Mouse (Mus musculus) right cerebral cortex, adult 18-20 months (tissue): ENCODE measurements at regions not wholly inside any gene's neighbourhood (a gene's known extent, or its start where the extent isn't known, plus 50 kb on each side); places are given as distances from the start of the nearest gene placed in this dataset.
"Not testable (repeated sequence)": the region's sequence is repeated elsewhere in the genome, so short reads cannot be mapped to it uniquely, and the experiment has no call there.

ENCODE experiments used
- DNase-seq: peaks from one replicate; pipeline ENCODE4 v3.0.0; 2022; ENCODE audit warnings: mixed read lengths

GRCm38 (mm10) chr8:100206557-100207349 is 790.5 kb upstream of the Cdh8 start:
- DNase-seq: no peak

GRCm38 (mm10) chr8:100193228-100193627 is 777.0 kb upstream of the Cdh8 start:
- DNase-seq: no peak

GRCm38 (mm10) chr8:100190698-100191097 is 774.4 kb upstream of the Cdh8 start:
- DNase-seq: no peak

- no peak for DNase-seq
Observed at GRCm38 (mm10) chr8:100187976-100188375, 771.7 kb upstream of the Cdh8 start.

- DNase-seq: no peak
Observed at GRCm38 (mm10) chr8:100176502-100176901, 760.2 kb upstream of the Cdh8 start.

GRCm38 (mm10) chr8:100145411-100145810 is 729.1 kb upstream of the Cdh8 start:
- no peak for DNase-seq

- no peak for DNase-seq
Observed at GRCm38 (mm10) chr8:100144124-100144680, 727.9 kb upstream of the Cdh8 start.

GRCm38 (mm10) chr8:100104412-100105365 is 688.4 kb upstream of the Cdh8 start:
- DNase-seq: no peak

GRCm38 (mm10) chr8:100101957-100102356 is 685.7 kb upstream of the Cdh8 start:
- DNase-seq: no peak

GRCm38 (mm10) chr8:100072059-100072729 is 655.9 kb upstream of the Cdh8 start:
- no peak for DNase-seq

GRCm38 (mm10) chr8:100069761-100070160 is 653.5 kb upstream of the Cdh8 start:
- no peak for DNase-seq

GRCm38 (mm10) chr8:100038931-100039330 is 622.7 kb upstream of the Cdh8 start:
- peak; percentile 56 for DNase-seq

- no peak for DNase-seq
Observed at GRCm38 (mm10) chr8:100034474-100034873, 618.2 kb upstream of the Cdh8 start.

- DNase-seq: not testable (repeated sequence)
Observed at GRCm38 (mm10) chr8:100030358-100030757, 614.1 kb upstream of the Cdh8 start.

- DNase-seq: no peak
Observed at GRCm38 (mm10) chr8:100015638-100016037, 599.4 kb upstream of the Cdh8 start.

GRCm38 (mm10) chr8:99999554-99999953 is 583.3 kb upstream of the Cdh8 start:
- DNase-seq: no peak

- no peak for DNase-seq
Observed at GRCm38 (mm10) chr8:99983696-99984095, 567.4 kb upstream of the Cdh8 start.

GRCm38 (mm10) chr8:99954697-99955096 is 538.4 kb upstream of the Cdh8 start:
- no peak for DNase-seq

- DNase-seq: no peak
Observed at GRCm38 (mm10) chr8:99953876-99954275, 537.6 kb upstream of the Cdh8 start.

- DNase-seq: no peak
Observed at GRCm38 (mm10) chr8:99933159-99933558, 516.9 kb upstream of the Cdh8 start.
